8 mouse cellular contexts compared by ENCODE assay signal in genomic region chr3:57575660-57576055, GRCm38 (mm10). TPM values are rescaled to one million over a fixed set of nuclear protein-coding genes. Genes with fewer than 3 reads are reported as not detected.
A peak's percentile ranks its signal among the peaks of the same experiment; 100 is the strongest.
DNase-seq lines count a peak whose midpoint lies in the region; ATAC-seq lines count a peak whose summit lies in the region.

Gene Wwtr1 (minus strand): TSS chr3:57575910.

- peak within 1 kb of the TSS; percentile 77 for H3K9ac ChIP-seq in forebrain, embryonic 11.5 days (ENCODE audit: low read length)
- H3K9ac ChIP-seq in heart, embryonic 13.5 days, result peak within 1 kb of the TSS; percentile 91
- H3K9ac ChIP-seq in liver, embryonic 13.5 days, result peak within 1 kb of the TSS; percentile 59
- peak within 1 kb of the TSS; percentile 82 for H3K9ac ChIP-seq in neural tube, embryonic 12.5 days

- peak; percentile 29 to 31 for DNase-seq in spleen, adult 18-20 months
- DNase-seq in spleen, adult 12 weeks (ENCODE audit: low spot score), result no peak
- DNase-seq in forebrain, embryonic 11.5 days (ENCODE audit: low spot score), result peak; percentile 94
- peak; percentile 97 for DNase-seq in kidney, postnatal 14 days
- peak; percentile 53 for DNase-seq in liver, embryonic 13.5 days
- DNase-seq in testis, postnatal 14 days (ENCODE audit: low spot score), result peak; percentile 89

- peak; percentile 95 for ATAC-seq in forebrain, embryonic 11.5 days (replicated peaks; ENCODE audit: low FRiP score)
- ATAC-seq in heart, embryonic 13.5 days (ENCODE audit: extremely low read depth, insufficient number of reproducible peaks, low FRiP score, low TSS enrichment), result peak; percentile 88
- ATAC-seq in liver, embryonic 13.5 days (ENCODE audit: low read depth), result peak; percentile 89
- peak; percentile 90 for ATAC-seq in neural tube, embryonic 12.5 days (ENCODE audit: low FRiP score, low read depth)

- under 1% methylated on average over 36 of the region's 36 CpGs for WGBS in forebrain, embryonic 11.5 days
- 1% methylated on average over 36 of the region's 36 CpGs for WGBS in heart, embryonic 13.5 days
- WGBS in liver, embryonic 13.5 days (ENCODE audit: insufficient replicate concordance), result under 1% methylated on average over 36 of the region's 36 CpGs
- WGBS in neural tube, embryonic 12.5 days, result under 1% methylated on average over 36 of the region's 36 CpGs

- peak within 1 kb of the TSS; percentile 55 for H3K27ac ChIP-seq in forebrain, embryonic 11.5 days (ENCODE audit: low read depth, low read length)
- peak within 1 kb of the TSS; percentile 99 for H3K27ac ChIP-seq in heart, embryonic 13.5 days (replicated peaks)
- peak within 1 kb of the TSS; percentile 36 for H3K27ac ChIP-seq in liver, embryonic 13.5 days
- H3K27ac ChIP-seq in neural tube, embryonic 12.5 days, result peak within 1 kb of the TSS; percentile 39

- no peaks in the 10 kb centered on the region for H3K9me3 ChIP-seq in forebrain, embryonic 11.5 days (ENCODE audit: control insufficient read depth, low read length)
- H3K9me3 ChIP-seq in heart, embryonic 13.5 days, result no peaks in the 10 kb centered on the region
- no peaks in the 10 kb centered on the region for H3K9me3 ChIP-seq in liver, embryonic 13.5 days (replicated peaks)
- H3K9me3 ChIP-seq in neural tube, embryonic 12.5 days, result no peaks in the 10 kb centered on the region

- H3K36me3 ChIP-seq in forebrain, embryonic 11.5 days (ENCODE audit: control insufficient read depth, insufficient read depth, low read length), result no peaks in the 10 kb centered on the region
- peaks cover 13% of the 10 kb centered on the region for H3K36me3 ChIP-seq in heart, embryonic 13.5 days
- H3K36me3 ChIP-seq in liver, embryonic 13.5 days, result no peaks in the 10 kb centered on the region
- peaks cover under 1% of the 10 kb centered on the region; the same call in 1 of the 2 replicates for H3K36me3 ChIP-seq in neural tube, embryonic 12.5 days

- H3K4me1 ChIP-seq in forebrain, embryonic 11.5 days (replicated peaks; ENCODE audit: control insufficient read depth, insufficient read depth, low read length), result peaks cover 8% of the 10 kb centered on the region; the same call in 1 of the 2 replicates
- H3K4me1 ChIP-seq in heart, embryonic 13.5 days, result peaks cover 42% of the 10 kb centered on the region
- H3K4me1 ChIP-seq in liver, embryonic 13.5 days (replicated peaks), result no peaks in the 10 kb centered on the region
- H3K4me1 ChIP-seq in neural tube, embryonic 12.5 days, result peaks cover 12% of the 10 kb centered on the region

- H3K27me3 ChIP-seq in forebrain, embryonic 11.5 days (ENCODE audit: control insufficient read depth, insufficient read depth, low read length), result no peaks in the 10 kb centered on the region
- no peaks in the 10 kb centered on the region for H3K27me3 ChIP-seq in heart, embryonic 13.5 days (replicated peaks)
- H3K27me3 ChIP-seq in liver, embryonic 13.5 days, result peaks cover 39% of the 10 kb centered on the region
- no peaks in the 10 kb centered on the region for H3K27me3 ChIP-seq in neural tube, embryonic 12.5 days (replicated peaks)

- peak within 1 kb of the TSS; percentile 74 for H3K4me3 ChIP-seq in forebrain, embryonic 11.5 days (ENCODE audit: low read depth, low read length)
- peak within 1 kb of the TSS; percentile 76 for H3K4me3 ChIP-seq in heart, embryonic 13.5 days
- peak within 1 kb of the TSS; percentile 63 for H3K4me3 ChIP-seq in liver, embryonic 13.5 days (replicated peaks)
- peak within 1 kb of the TSS; percentile 78 for H3K4me3 ChIP-seq in neural tube, embryonic 12.5 days

- H3K4me2 ChIP-seq in forebrain, embryonic 11.5 days (ENCODE audit: low read depth, low read length, severe bottlenecking), result peak within 1 kb of the TSS; percentile 83
- peak within 1 kb of the TSS; percentile 89 for H3K4me2 ChIP-seq in heart, embryonic 13.5 days
- H3K4me2 ChIP-seq in liver, embryonic 13.5 days, result peak within 1 kb of the TSS; percentile 70
- H3K4me2 ChIP-seq in neural tube, embryonic 12.5 days (replicated peaks), result peak within 1 kb of the TSS; percentile 91

RNA-seq across cellular contexts. Expression of gene Wwtr1, which starts in this region (rescaled TPM):
- polyA plus RNA-seq in forebrain, embryonic 11.5 days (2014; fragmentation: Nextera tagmentation; extraction: Ambion mirVana), result 11.2 and 12.1 TPM in 2 replicates
- 13.8 and 16.1 TPM in 2 replicates for polyA plus RNA-seq in heart, embryonic 13.5 days (2015; fragmentation: Nextera tagmentation; extraction: Ambion mirVana)
- 1.5 TPM in 2 replicates for polyA plus RNA-seq in liver, embryonic 13.5 days (2015; fragmentation: Nextera tagmentation; extraction: Ambion mirVana)
- 11.0 and 12.9 TPM in 2 replicates for polyA plus RNA-seq in neural tube, embryonic 12.5 days (2016; fragmentation: Nextera tagmentation; extraction: Ambion mirVana)

Comparison
In these comparisons a context has a peak if more than half of its experiments do, and no peak if none do; other contexts are left out.
1. H3K27ac ChIP-seq: peak in every context shown above with its lines; median percentile 99 in heart, embryonic 13.5 days; 55 in forebrain, embryonic 11.5 days; 39 in neural tube, embryonic 12.5 days; 36 in liver, embryonic 13.5 days.